Mouse (Mus musculus) T-helper 1 cell (primary cell): ENCODE measurements at regions not wholly inside any gene's neighbourhood (a gene's known extent, or its start where the extent isn't known, plus 50 kb on each side); places are given as distances from the start of the nearest gene placed in this dataset.

Experiments
- in situ Hi-C: fragments of 300-600 bp; cut with MboI, MseI; formaldehyde crosslinking; loops from one replicate; pipeline ENCODE4 v1.15.1; 2025; ENCODE audit warnings: high pct_unique_total_duplicates

DNA sequence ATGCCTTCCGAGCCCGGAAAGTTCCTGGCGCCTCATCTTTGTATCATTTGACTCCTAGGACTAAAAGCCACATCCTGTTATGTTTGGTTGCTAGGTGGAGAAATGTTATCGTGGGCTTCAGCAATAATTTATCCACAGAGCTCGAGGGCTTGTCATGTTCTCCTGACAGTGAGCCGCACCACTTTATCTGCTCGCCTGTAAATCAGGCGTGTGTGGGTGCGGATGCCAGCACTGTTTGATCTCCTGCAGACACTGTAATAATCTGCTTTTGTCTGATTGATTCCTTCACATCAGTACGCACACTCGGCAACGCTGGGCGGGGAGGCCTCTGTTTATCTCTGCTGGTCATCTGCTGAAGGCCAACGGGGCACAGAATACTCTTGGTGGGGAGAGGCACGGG is 178.5 kb upstream of the Zfp64 start:
- in situ Hi-C loops = no loop called here

DNA sequence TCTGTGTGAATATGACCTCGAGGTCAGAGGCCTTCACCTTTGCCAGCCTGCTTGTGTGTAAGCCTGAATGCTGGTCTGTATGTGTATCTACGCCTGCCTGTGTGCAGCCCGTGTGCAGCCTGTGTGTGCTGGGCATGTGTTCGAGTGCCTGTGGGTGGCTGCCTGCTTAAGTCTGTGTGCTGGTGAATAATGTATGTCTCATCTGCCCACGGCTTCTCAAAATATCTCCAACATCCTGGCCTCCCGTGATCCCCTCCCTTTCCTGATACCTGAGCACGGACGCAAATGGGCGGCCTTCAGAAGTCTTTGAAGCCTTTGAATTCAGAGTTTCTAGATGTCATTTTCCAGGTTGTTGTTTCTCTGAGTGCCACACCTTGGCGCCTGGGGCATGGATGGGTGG is 170.1 kb upstream of the Zfp64 start:
- in situ Hi-C loops = no loop called here

- in situ Hi-C loops = no loop called here
Measured at GRCm38 (mm10) chr2:169122887-169123286, 167.5 kb upstream of the Zfp64 start.

GRCm38 (mm10) chr2:169116841-169117240 is 161.5 kb upstream of the Zfp64 start:
- in situ Hi-C loops = no loop called here

GRCm38 (mm10) chr2:169109044-169109443 is 153.7 kb upstream of the Zfp64 start:
- in situ Hi-C loops = no loop called here

GRCm38 (mm10) chr2:169108037-169108436 is 152.7 kb upstream of the Zfp64 start:
- in situ Hi-C loops = no loop called here

DNA sequence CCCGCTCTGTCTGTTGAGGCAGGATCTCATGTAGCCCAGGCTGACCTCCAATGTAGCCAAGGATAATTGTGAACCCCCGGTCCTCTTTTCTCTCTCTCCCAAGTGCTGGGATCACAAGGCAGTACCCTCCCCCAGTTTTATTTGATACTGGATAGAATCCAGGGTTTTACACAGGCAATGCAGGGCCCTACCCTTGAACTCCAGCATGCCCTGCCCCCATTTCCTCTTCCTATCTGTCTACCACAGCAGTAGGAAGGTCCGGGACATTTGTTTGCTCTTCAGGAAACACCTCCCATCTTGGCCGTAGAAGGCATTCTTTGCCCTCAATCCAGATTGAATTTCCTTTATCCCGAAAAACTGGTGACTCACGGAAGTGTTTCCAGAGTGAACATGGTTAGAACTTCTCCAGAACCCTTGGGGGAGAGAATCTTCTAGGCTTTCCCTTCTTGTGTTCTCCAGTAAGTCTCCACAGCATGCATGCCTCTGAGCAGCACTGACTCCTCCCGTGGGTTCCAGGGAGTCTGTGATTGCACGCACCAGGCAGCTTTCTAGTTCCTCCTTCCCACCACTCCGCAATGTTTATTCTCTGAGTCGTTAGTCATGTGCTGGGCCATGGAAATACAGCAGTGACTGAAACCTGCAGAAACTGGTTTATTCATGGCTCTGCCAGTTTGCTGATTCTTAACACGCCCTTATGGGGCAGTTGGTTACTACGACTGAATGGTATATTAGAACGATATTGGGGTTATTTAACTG is 146.3 kb upstream of the Zfp64 start:
- in situ Hi-C loops = no loop called here

DNA sequence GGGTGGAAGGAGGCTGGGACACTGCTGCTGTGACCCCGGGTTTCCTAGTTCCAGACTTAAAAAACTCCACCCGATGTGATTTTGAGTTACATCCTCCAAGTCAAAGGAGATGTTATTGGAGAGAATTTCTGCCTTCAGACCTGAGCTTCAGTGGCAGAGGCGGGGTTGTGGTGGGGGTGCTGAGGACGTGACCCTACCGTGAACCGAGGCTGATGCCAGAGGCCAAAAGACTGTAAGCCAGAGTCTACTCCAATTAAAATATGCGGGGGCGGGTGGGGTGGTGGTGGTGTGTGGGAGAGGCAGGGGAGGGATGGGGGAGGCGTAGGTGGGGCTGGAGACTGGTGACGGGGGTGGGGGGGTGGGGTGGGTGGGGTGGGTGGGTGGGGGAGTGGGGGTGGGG is 145.1 kb upstream of the Zfp64 start:
- in situ Hi-C loops = no loop called here

DNA sequence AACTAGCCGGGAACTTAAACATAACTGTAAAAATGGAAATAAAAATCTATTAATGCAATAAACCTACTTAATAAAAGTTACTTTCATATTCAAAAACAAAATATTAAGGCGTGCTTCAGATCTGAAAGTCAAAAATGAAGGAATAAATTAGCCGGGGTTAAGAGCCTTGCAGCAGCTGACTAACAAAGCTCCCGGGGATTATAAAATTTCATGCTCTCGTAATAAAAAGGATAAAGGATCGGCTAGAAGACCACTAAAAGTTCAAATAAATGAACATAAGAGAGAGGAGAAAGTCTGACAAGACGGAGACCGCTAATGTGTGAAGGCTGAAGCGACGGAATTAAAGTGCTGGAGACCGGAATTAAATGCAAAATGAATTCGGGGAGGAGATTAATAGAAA is 144.3 kb upstream of the Zfp64 start:
- in situ Hi-C loops = no loop called here

- in situ Hi-C loops = no loop called here
Measured at GRCm38 (mm10) chr2:169098591-169098990, 143.2 kb upstream of the Zfp64 start.

- in situ Hi-C loops = no loop called here
Measured at GRCm38 (mm10) chr2:169094011-169094754, 138.8 kb upstream of the Zfp64 start.

- in situ Hi-C loops = no loop called here
Measured at GRCm38 (mm10) chr2:169090256-169090655, 134.9 kb upstream of the Zfp64 start.

- in situ Hi-C loops = no loop called here
Measured at GRCm38 (mm10) chr2:169088870-169089484, 133.6 kb upstream of the Zfp64 start.

- in situ Hi-C loops = no loop called here
Measured at GRCm38 (mm10) chr2:169088301-169088700, 132.9 kb upstream of the Zfp64 start.

- in situ Hi-C loops = no loop called here
Measured at GRCm38 (mm10) chr2:169071267-169071666, 115.9 kb upstream of the Zfp64 start.

- in situ Hi-C loops = no loop called here
Measured at GRCm38 (mm10) chr2:169065166-169065698, 109.8 kb upstream of the Zfp64 start.

DNA sequence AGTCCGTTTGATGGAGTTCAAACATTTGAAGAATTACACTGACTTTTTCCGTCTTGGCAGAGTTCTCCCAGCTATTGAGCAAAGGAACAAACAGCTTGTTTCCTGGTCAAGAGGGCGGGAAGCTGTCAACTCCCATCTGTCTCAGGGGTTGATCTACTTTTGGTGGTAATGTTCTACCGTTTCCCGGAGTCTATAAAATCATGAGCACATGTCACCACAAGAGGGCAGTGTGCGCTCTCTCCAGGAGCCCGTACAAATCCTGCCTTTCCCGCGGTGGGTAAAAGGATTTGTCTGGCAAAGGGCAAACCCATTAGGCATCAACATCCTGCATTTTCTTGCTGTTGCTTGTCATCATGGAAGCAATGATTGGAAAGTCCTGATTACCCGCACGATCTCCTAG is 106.1 kb upstream of the Zfp64 start:
- in situ Hi-C loops = loop anchor here (5.0 kb wide), 1 partner anchor 786 kb away; no protein-coding TSS in a partner anchor

- in situ Hi-C loops = loop anchor here (5.0 kb wide), 1 partner anchor 787 kb away; no protein-coding TSS in a partner anchor
Measured at GRCm38 (mm10) chr2:169060495-169060894, 105.1 kb upstream of the Zfp64 start.

DNA sequence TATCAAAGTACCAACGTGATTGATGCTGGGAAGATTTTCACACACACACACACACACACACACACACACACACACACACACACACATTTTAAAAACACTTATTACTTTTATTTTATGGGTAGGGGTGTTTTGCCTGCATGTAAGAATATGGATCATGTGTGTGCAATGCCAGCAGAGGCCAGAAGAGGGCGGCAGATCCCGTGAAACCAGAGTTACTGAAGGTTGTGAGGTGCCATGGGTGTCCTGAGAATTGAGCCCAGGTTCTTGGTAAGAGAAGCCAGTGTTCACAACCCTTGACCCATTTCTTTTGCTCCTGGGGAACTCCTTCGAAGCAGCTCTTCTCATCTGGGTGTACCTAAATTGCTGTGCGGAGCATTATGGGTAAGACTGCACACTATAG is 102.4 kb upstream of the Zfp64 start:
- in situ Hi-C loops = no loop called here

- in situ Hi-C loops = no loop called here
Measured at GRCm38 (mm10) chr2:169049947-169050346, 94.6 kb upstream of the Zfp64 start.

GRCm38 (mm10) chr2:169041748-169042147 is 86.4 kb upstream of the Zfp64 start:
- in situ Hi-C loops = no loop called here

GRCm38 (mm10) chr2:169037975-169038374 is 82.6 kb upstream of the Zfp64 start:
- in situ Hi-C loops = no loop called here
